Mouse (Mus musculus) forebrain, embryonic 11.5 days (tissue): Measurements from ENCODE around the gene Fcrl6. TPM values are rescaled to one million over a fixed set of nuclear protein-coding genes. Genes with fewer than 3 reads are reported as not detected.

Experiments used
- ATAC-seq: fragments of 200-750 bp; cut with Nextera tagmentation; replicated peaks from 2 replicates; pipeline ENCODE4 v1.8.0; 2017; ENCODE audit warnings: moderate TSS enrichment; ENCODE audit not compliant: low FRiP score
- DNase-seq: peaks from one replicate; pipeline ENCODE4 v3.0.0-alpha.2; 2017; ENCODE audit warnings: low spot score
- H3K27ac ChIP-seq: fragments of 300-500 bp; sonication (generic); 2 replicates; pipeline ENCODE4 v1.5.1; 2014; ENCODE audit warnings: low read depth, low read length
- H3K27me3 ChIP-seq: fragments of 300-500 bp; sonication (generic); 2 replicates; pipeline ENCODE4 v1.6.1; 2014; ENCODE audit warnings: mild to moderate bottlenecking, low read length, mixed read lengths; ENCODE audit not compliant: control insufficient read depth, insufficient read depth
- H3K36me3 ChIP-seq: fragments of 300-500 bp; sonication (generic); 2 replicates; pipeline ENCODE4 v1.6.1; 2014; ENCODE audit warnings: mild to moderate bottlenecking, low read length, moderate library complexity, mixed read lengths; ENCODE audit not compliant: control insufficient read depth, insufficient read depth
- H3K4me1 ChIP-seq: fragments of 300-500 bp; sonication (generic); replicated peaks from 2 replicates; pipeline ENCODE4 v1.6.1; 2014; ENCODE audit warnings: low read length, mixed read lengths; ENCODE audit not compliant: control insufficient read depth, insufficient read depth
- H3K4me2 ChIP-seq: fragments of 300-500 bp; sonication (generic); 2 replicates; pipeline ENCODE4 v1.6.1; 2014; ENCODE audit warnings: low read depth, mild to moderate bottlenecking, low read length, moderate library complexity, mixed read lengths; ENCODE audit not compliant: severe bottlenecking
- H3K4me3 ChIP-seq: fragments of 300-500 bp; sonication (generic); 2 replicates; pipeline ENCODE4 v1.5.1; 2014; ENCODE audit warnings: low read depth, low read length
- H3K9ac ChIP-seq: fragments of 300-500 bp; sonication (generic); 2 replicates; pipeline ENCODE4 v1.6.1; 2014; ENCODE audit warnings: low read length
- H3K9me3 ChIP-seq: fragments of 300-500 bp; sonication (generic); 2 replicates; pipeline ENCODE4 v1.6.1; 2016; ENCODE audit warnings: low read length, mixed read lengths; ENCODE audit not compliant: control insufficient read depth
- WGBS: fragments of 180-500 bp; shearing (Covaris S2); extraction: QIAGEN DNeasy Blood & Tissue Kit; methylation state at CpG from one replicate; pipeline ENCODE4 v1.1.7; 2014; 5-methylcytosine and 5-hydroxymethylcytosine counted together
- polyA plus RNA-seq: library from polyadenylated mRNA; unstranded; fragments of >200 nt; fragmentation: Nextera tagmentation; extraction: Ambion mirVana; gene quantifications from 2 replicates; pipeline ENCODE4 v1.2.1, GENCODE M21; 2014

Fcrl6 gene
- polyA plus RNA-seq, 1 experiment from 2014 or later: not detected

DNA sequence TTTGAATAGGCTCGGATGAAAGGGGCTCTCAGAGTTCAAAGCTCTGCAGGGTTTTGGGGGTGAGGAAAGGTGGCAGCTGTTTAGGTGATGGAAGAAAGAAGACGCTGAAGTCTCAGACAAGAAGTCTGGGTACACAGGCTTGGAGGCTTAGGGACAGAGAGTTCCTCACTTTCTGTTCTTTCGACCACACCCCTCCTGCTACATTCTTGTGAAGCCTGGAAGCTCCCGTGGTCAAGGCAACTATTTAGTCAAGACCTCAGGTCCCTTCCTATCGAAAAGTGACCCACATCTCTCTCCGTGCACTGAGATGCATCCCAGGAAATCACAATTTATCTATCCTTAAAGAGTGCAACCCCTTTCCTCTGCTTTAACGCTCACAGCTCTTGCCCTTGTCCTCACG is 52.6 kb downstream of the Fcrl6 start:
- H3K4me3 ChIP-seq: peak overlapping the region; percentile 42
- H3K27me3 ChIP-seq: no peaks in the 10 kb centered on the region
- peak overlapping the region; percentile 71 for H3K4me2 ChIP-seq
- 3% methylated on average over 8 of the region's 8 CpGs for WGBS
- no peak overlapping the region for H3K27ac ChIP-seq
- peak overlapping the region; percentile 52; the same call in 1 of the 2 replicates for H3K9ac ChIP-seq
- H3K9me3 ChIP-seq: no peaks in the 10 kb centered on the region
- DNase-seq: no peak
- H3K4me1 ChIP-seq: peaks cover 17% of the 10 kb centered on the region
- no peaks in the 10 kb centered on the region for H3K36me3 ChIP-seq
- no peak for ATAC-seq

GRCm38 (mm10) chr1:172549314-172549713 is 53.0 kb downstream of the Fcrl6 start:
- peaks cover 17% of the 10 kb centered on the region for H3K4me1 ChIP-seq
- no peaks in the 10 kb centered on the region for H3K36me3 ChIP-seq
- no peaks in the 10 kb centered on the region for H3K9me3 ChIP-seq
- 4% methylated on average over 2 of the region's 2 CpGs for WGBS
- H3K4me2 ChIP-seq: peak overlapping the region; percentile 71; the same call in 1 of the 2 replicates
- ATAC-seq (no peak), DNase-seq (no peak)
- H3K27me3 ChIP-seq: no peaks in the 10 kb centered on the region
- no peak overlapping the region for H3K9ac ChIP-seq
- H3K4me3 ChIP-seq: no peak overlapping the region
- H3K27ac ChIP-seq: no peak overlapping the region

DNA sequence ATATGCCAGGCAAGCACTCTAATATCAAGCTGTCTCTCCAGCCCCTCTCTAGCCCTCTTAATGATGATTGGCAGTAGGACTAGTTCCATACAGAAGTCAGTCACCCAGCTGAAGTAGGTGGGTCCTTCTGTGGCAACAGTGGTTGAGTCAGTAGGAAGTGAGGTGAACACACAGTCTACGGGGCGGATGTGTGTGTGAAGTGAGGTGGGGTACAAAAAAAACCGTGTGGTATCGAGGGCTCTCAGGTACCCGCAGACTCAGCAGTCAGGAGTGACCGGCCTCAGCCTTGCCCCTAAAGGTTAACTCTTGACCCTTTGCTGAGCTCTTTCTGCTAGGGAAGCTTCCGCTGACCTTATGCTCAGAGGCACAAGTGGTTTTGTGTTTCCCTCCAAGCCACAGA is 53.9 kb downstream of the Fcrl6 start:
- no peak overlapping the region for H3K27ac ChIP-seq
- DNase-seq: no peak
- peaks cover 17% of the 10 kb centered on the region for H3K4me1 ChIP-seq
- H3K4me2 ChIP-seq: no peak overlapping the region
- H3K27me3 ChIP-seq: no peaks in the 10 kb centered on the region
- no peak for ATAC-seq
- H3K9me3 ChIP-seq: no peaks in the 10 kb centered on the region
- no peaks in the 10 kb centered on the region for H3K36me3 ChIP-seq
- no peak overlapping the region for H3K9ac ChIP-seq
- WGBS: 49% methylated on average over 7 of the region's 7 CpGs
- H3K4me3 ChIP-seq: no peak overlapping the region

Other genes with a start within 250 kb of the Fcrl6 start
- gene Pigm, start 226.0 kb downstream of the Fcrl6 start, polyA plus RNA-seq: 13.7 and 14.8 TPM in 2 replicates
- 0.27 and 0.28 TPM in 2 replicates for gene Slamf9, start 127.2 kb downstream of the Fcrl6 start, polyA plus RNA-seq
- 83.2 and 94.4 TPM in 2 replicates for gene Igsf9, start 120.8 kb downstream of the Fcrl6 start, polyA plus RNA-seq
- 38.5 and 38.6 TPM in 2 replicates for gene Tagln2, start 102.5 kb downstream of the Fcrl6 start, polyA plus RNA-seq
- 1.2 and 1.3 TPM in 2 replicates for gene Cfap45, start 81.8 kb downstream of the Fcrl6 start, polyA plus RNA-seq
- 0.17 TPM in 1 of 2 replicates, not detected in the other for gene Vsig8, start 46.6 kb downstream of the Fcrl6 start, polyA plus RNA-seq
- not detected in 2 replicates for gene Slamf8, start 12.0 kb downstream of the Fcrl6 start, polyA plus RNA-seq
- 7.7 and 8.4 TPM in 2 replicates for gene Dusp23, start 30.4 kb upstream of the Fcrl6 start, polyA plus RNA-seq
- not detected in 2 replicates for gene Crp, start 95.5 kb upstream of the Fcrl6 start, polyA plus RNA-seq